Mouse (Mus musculus): ENCODE data around the gene Slfn8. TPM values are rescaled to one million over a fixed set of nuclear protein-coding genes. Genes with fewer than 3 reads are reported as not detected.

Gene Slfn8
- polyA plus RNA-seq, 1 experiment from 2014 or later = 0.54 TPM

DNA sequence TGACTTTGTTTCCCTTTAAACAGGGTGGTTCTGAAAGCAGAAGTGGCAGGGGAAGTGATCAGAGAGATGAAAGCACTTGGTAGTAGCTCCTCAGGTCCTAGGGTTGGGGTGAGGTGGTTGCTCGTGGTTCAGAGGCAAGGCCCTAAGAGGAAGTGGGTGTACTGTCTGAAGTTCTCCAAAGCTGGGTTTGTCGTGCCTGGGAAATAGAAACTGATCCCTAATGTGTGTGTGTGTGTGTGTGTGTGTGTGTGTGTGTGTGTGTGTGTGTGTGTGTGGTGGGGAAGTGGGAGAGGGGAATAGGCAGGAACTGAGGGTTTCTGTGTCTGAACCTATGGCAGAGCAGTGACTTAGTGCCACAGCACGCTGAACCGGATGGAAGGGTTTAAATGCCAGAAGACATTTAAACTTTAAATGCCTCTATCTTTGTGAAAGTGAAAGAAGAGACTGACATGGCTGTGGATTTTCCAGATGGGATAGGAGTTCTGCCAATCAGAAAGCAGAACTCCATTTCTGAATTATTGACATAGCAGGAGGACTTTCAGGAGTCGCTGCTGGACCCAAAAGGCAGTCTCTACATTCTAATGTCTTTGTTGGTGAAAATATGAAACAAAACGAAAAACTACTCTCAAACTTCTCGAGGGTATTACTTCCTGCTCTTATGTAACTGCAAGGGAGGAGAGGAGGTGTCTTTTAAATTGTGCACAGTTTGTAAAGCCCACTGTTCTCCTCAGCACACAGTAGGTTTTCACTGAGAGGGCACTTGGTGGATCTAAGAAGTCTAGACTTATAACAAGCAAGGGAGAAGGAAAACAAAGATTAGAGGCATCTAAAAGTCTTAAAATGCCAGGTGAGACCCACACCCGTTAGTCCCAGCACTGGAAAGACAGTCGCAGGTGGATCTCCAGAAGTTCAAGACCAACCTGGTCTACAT lies 67.7 kb downstream of the Slfn8 start:
- Histone ChIP-seq H3K9ac (replicated peaks; ENCODE audit: low read length) (no peak overlapping the region), H3K9me3 (ENCODE audit: control insufficient read depth, low read length) (no peaks in the 10 kb centered on the region), H3K4me2 (ENCODE audit: low read length) (no peak overlapping the region), H3K4me1 (ENCODE audit: control insufficient read depth, insufficient read depth, low read length) (no peaks in the 10 kb centered on the region), H3K27me3 (ENCODE audit: control insufficient read depth, insufficient read depth, low read length) (peaks cover 34% of the 10 kb centered on the region), H3K36me3 (ENCODE audit: control insufficient read depth, insufficient read depth, low read length) (no peaks in the 10 kb centered on the region), H3K27ac (replicated peaks; ENCODE audit: low read depth, low read length) (no peak overlapping the region), H3K4me3 (replicated peaks; ENCODE audit: low read depth, low read length) (no peak overlapping the region)
- 76% methylated on average over 9 of the region's 9 CpGs for whole genome bisulfite sequencing
- ATAC-seq (ENCODE audit: low FRiP score, low TSS enrichment) = no peak
- DNase-seq = no peak

Small RNA genes within 50 kb of the gene (microRNA-seq; reads per million reads assigned to microRNA genes)
- gene Gm27598 = not detected
- gene Mir7679 = not detected

Other genes starting within 250 kb of the Slfn8 start
- gene Lig3, start 239.7 kb downstream of the Slfn8 start, polyA plus RNA-seq (2014; fragmentation: Nextera tagmentation; extraction: Ambion mirVana) = 23.0 and 35.3 TPM in 2 replicates
- 2.6 and 4.2 TPM in 2 replicates for gene Rffl, start 149.6 kb downstream of the Slfn8 start, polyA plus RNA-seq (2014; fragmentation: Nextera tagmentation; extraction: Ambion mirVana)
- 11.4 and 17.2 TPM in 2 replicates for gene Rad51d, start 130.2 kb downstream of the Slfn8 start, polyA plus RNA-seq (2014; fragmentation: Nextera tagmentation; extraction: Ambion mirVana)
- gene Fndc8, start 128.7 kb downstream of the Slfn8 start, polyA plus RNA-seq (2014; fragmentation: Nextera tagmentation; extraction: Ambion mirVana) = 0.30 and 0.38 TPM in 2 replicates
- 24.8 and 28.0 TPM in 2 replicates for gene Nle1, start 112.4 kb downstream of the Slfn8 start, polyA plus RNA-seq (2014; fragmentation: Nextera tagmentation; extraction: Ambion mirVana)
- gene Unc45b, start 110.3 kb downstream of the Slfn8 start, polyA plus RNA-seq (2014; fragmentation: Nextera tagmentation; extraction: Ambion mirVana) = 0.32 and 0.84 TPM in 2 replicates
- 0.98 and 2.6 TPM in 2 replicates for gene Slfn5, start 69.5 kb downstream of the Slfn8 start, polyA plus RNA-seq (2014; fragmentation: Nextera tagmentation; extraction: Ambion mirVana)
- gene Slfn9, start 29.0 kb downstream of the Slfn8 start, polyA plus RNA-seq (2014; fragmentation: Nextera tagmentation; extraction: Ambion mirVana) = 1.2 and 3.1 TPM in 2 replicates
- 0.22 and 3.1 TPM in 2 replicates for gene Slfn2, start 44.3 kb upstream of the Slfn8 start, polyA plus RNA-seq (2014; fragmentation: Nextera tagmentation; extraction: Ambion mirVana)
- 0.51 TPM in 1 of 2 replicates, not detected in the other for gene Slfn1, start 96.0 kb upstream of the Slfn8 start, polyA plus RNA-seq (2014; fragmentation: Nextera tagmentation; extraction: Ambion mirVana)
- gene Slfn4, start 154.4 kb upstream of the Slfn8 start, polyA plus RNA-seq (2014; fragmentation: Nextera tagmentation; extraction: Ambion mirVana) = 0.05 and 0.20 TPM in 2 replicates
- 0.19 and 0.38 TPM in 2 replicates for gene Slfn3, start 170.5 kb upstream of the Slfn8 start, polyA plus RNA-seq (2014; fragmentation: Nextera tagmentation; extraction: Ambion mirVana)

Measured in midbrain, embryonic 14.5 days (tissue).